Mouse (Mus musculus): ENCODE results near the gene Pcnx3. TPM values are rescaled to one million over a fixed set of nuclear protein-coding genes. Genes with fewer than 3 reads are reported as not detected.

Gene Pcnx3
- polyA plus RNA-seq, 1 experiment from 2014 or later, result 14.8 TPM

- Histone ChIP-seq H3K27ac (no peak overlapping the region), H3K27me3 (ENCODE audit: insufficient read depth, low read length) (no peaks in the 10 kb centered on the region), H3K9ac (ENCODE audit: low read depth, low read length) (no peak overlapping the region), H3K4me2 (ENCODE audit: low read length) (no peak overlapping the region), H3K4me1 (replicated peaks; ENCODE audit: insufficient read depth, low read length) (no peaks in the 10 kb centered on the region; the same call in 1 of the 2 replicates), H3K9me3 (replicated peaks; ENCODE audit: low read length) (no peaks in the 10 kb centered on the region), H3K36me3 (ENCODE audit: insufficient read depth, low read length) (no peaks in the 10 kb centered on the region), H3K4me3 (replicated peaks; ENCODE audit: low read depth, low read length) (no peak overlapping the region)
- DNase-seq (ENCODE audit: low spot score) (no peak), ATAC-seq (replicated peaks; ENCODE audit: low FRiP score, low read depth) (no peak)
- TF ChIP-seq CTCF (IDR thresholded peaks at IDR 0.05; ENCODE audit: low read depth), result no peak
- WGBS, result 81% methylated on average over 9 of the region's 9 CpGs
Measured at GRCm38 (mm10) chr19:5632120-5632519, 56.6 kb downstream of the Pcnx3 start.

- Histone ChIP-seq H3K4me3 (replicated peaks; ENCODE audit: low read depth, low read length) (no peak overlapping the region), H3K9ac (ENCODE audit: low read depth, low read length) (no peak overlapping the region), H3K36me3 (ENCODE audit: insufficient read depth, low read length) (no peaks in the 10 kb centered on the region), H3K4me2 (ENCODE audit: low read length) (no peak overlapping the region), H3K27ac (no peak overlapping the region), H3K27me3 (ENCODE audit: insufficient read depth, low read length) (no peaks in the 10 kb centered on the region), H3K9me3 (replicated peaks; ENCODE audit: low read length) (no peaks in the 10 kb centered on the region), H3K4me1 (replicated peaks; ENCODE audit: insufficient read depth, low read length) (no peaks in the 10 kb centered on the region)
- TF ChIP-seq CTCF (IDR thresholded peaks at IDR 0.05; ENCODE audit: low read depth), result no peak
- no peak for ATAC-seq (replicated peaks; ENCODE audit: low FRiP score, low read depth)
- DNase-seq (ENCODE audit: low spot score), result no peak
Measured at GRCm38 (mm10) chr19:5629907-5630306, 58.8 kb downstream of the Pcnx3 start.

- no peak overlapping the region for H3K27ac ChIP-seq
- ATAC-seq (replicated peaks; ENCODE audit: low FRiP score, low read depth) (no peak), DNase-seq (ENCODE audit: low spot score) (no peak)
- H3K9ac ChIP-seq (ENCODE audit: low read depth, low read length), result no peak overlapping the region
- 90% methylated on average over 8 of the region's 8 CpGs for WGBS
- H3K27me3 ChIP-seq (ENCODE audit: insufficient read depth, low read length), result no peaks in the 10 kb centered on the region
- H3K4me2 ChIP-seq (ENCODE audit: low read length), result no peak overlapping the region
- no peak for TF ChIP-seq CTCF (IDR thresholded peaks at IDR 0.05; ENCODE audit: low read depth)
- H3K36me3 ChIP-seq (ENCODE audit: insufficient read depth, low read length), result no peaks in the 10 kb centered on the region
- no peak overlapping the region for H3K4me3 ChIP-seq (replicated peaks; ENCODE audit: low read depth, low read length)
- H3K9me3 ChIP-seq (replicated peaks; ENCODE audit: low read length), result no peaks in the 10 kb centered on the region
- no peaks in the 10 kb centered on the region for H3K4me1 ChIP-seq (replicated peaks; ENCODE audit: insufficient read depth, low read length)
Measured at GRCm38 (mm10) chr19:5625311-5625710, 63.4 kb downstream of the Pcnx3 start.

- no peak for TF ChIP-seq CTCF (IDR thresholded peaks at IDR 0.05; ENCODE audit: low read depth)
- WGBS, result 74% methylated on average over 5 of the region's 5 CpGs
- H3K36me3 ChIP-seq (ENCODE audit: insufficient read depth, low read length), result no peaks in the 10 kb centered on the region
Measured at GRCm38 (mm10) chr19:5621884-5622283, 66.8 kb downstream of the Pcnx3 start.

GRCm38 (mm10) chr19:5620007-5620406, 68.7 kb downstream of the Pcnx3 start:
- DNase-seq (ENCODE audit: low spot score) (no peak), ATAC-seq (replicated peaks; ENCODE audit: low FRiP score, low read depth) (no peak)
- no peak for TF ChIP-seq CTCF (IDR thresholded peaks at IDR 0.05; ENCODE audit: low read depth)
- no peak overlapping the region for H3K4me3 ChIP-seq (replicated peaks; ENCODE audit: low read depth, low read length)
- H3K36me3 ChIP-seq (ENCODE audit: insufficient read depth, low read length), result no peaks in the 10 kb centered on the region
- H3K9ac ChIP-seq (ENCODE audit: low read depth, low read length), result no peak overlapping the region
- no peak overlapping the region for H3K27ac ChIP-seq
- no peaks in the 10 kb centered on the region for H3K4me1 ChIP-seq (replicated peaks; ENCODE audit: insufficient read depth, low read length)
- no peak overlapping the region for H3K4me2 ChIP-seq (ENCODE audit: low read length)
- no peaks in the 10 kb centered on the region for H3K27me3 ChIP-seq (ENCODE audit: insufficient read depth, low read length)
- H3K9me3 ChIP-seq (replicated peaks; ENCODE audit: low read length), result no peaks in the 10 kb centered on the region
- WGBS, result 85% methylated on average over 4 of the region's 4 CpGs

More at GRCm38 (mm10) chr19:5621884-5622283, 66.8 kb downstream of the Pcnx3 start:
- Histone ChIP-seq H3K27me3 (ENCODE audit: insufficient read depth, low read length) (no peaks in the 10 kb centered on the region), H3K27ac (no peak overlapping the region), H3K4me1 (replicated peaks; ENCODE audit: insufficient read depth, low read length) (no peaks in the 10 kb centered on the region), H3K4me3 (replicated peaks; ENCODE audit: low read depth, low read length) (no peak overlapping the region), H3K4me2 (ENCODE audit: low read length) (no peak overlapping the region), H3K9me3 (replicated peaks; ENCODE audit: low read length) (no peaks in the 10 kb centered on the region), H3K9ac (ENCODE audit: low read depth, low read length) (no peak overlapping the region)
- DNase-seq (ENCODE audit: low spot score) (no peak), ATAC-seq (replicated peaks; ENCODE audit: low FRiP score, low read depth) (no peak)

- no peak overlapping the region for H3K4me3 ChIP-seq (replicated peaks; ENCODE audit: low read depth, low read length)
- DNase-seq (ENCODE audit: low spot score) (no peak), ATAC-seq (replicated peaks; ENCODE audit: low FRiP score, low read depth) (no peak)
- H3K4me1 ChIP-seq (replicated peaks; ENCODE audit: insufficient read depth, low read length), result no peaks in the 10 kb centered on the region; the same call in 1 of the 2 replicates
- H3K27ac ChIP-seq, result no peak overlapping the region
- 55% methylated on average over 2 of the region's 2 CpGs for WGBS
- H3K9me3 ChIP-seq (replicated peaks; ENCODE audit: low read length), result no peaks in the 10 kb centered on the region
- H3K9ac ChIP-seq (ENCODE audit: low read depth, low read length), result no peak overlapping the region
- no peaks in the 10 kb centered on the region for H3K27me3 ChIP-seq (ENCODE audit: insufficient read depth, low read length)
- no peaks in the 10 kb centered on the region for H3K36me3 ChIP-seq (ENCODE audit: insufficient read depth, low read length)
- no peak for TF ChIP-seq CTCF (IDR thresholded peaks at IDR 0.05; ENCODE audit: low read depth)
- H3K4me2 ChIP-seq (ENCODE audit: low read length), result no peak overlapping the region
Measured at GRCm38 (mm10) chr19:5614953-5615352, 73.8 kb downstream of the Pcnx3 start.

Small RNA genes lying within 50 kb of the gene (microRNA-seq; reads per million reads assigned to microRNA genes)
- not detected for gene Mir6987

Other genes with a start within 250 kb of the Pcnx3 start
- gene Fosl1, start 241.4 kb downstream of the Pcnx3 start, polyA plus RNA-seq (2015; fragmentation: Nextera tagmentation; extraction: Ambion mirVana), result 0.32 TPM in 1 of 2 replicates, not detected in the other
- gene Ccdc85b, start 231.0 kb downstream of the Pcnx3 start, polyA plus RNA-seq (2015; fragmentation: Nextera tagmentation; extraction: Ambion mirVana), result 12.2 and 15.6 TPM in 2 replicates
- gene Fibp, start 228.3 kb downstream of the Pcnx3 start, polyA plus RNA-seq (2015; fragmentation: Nextera tagmentation; extraction: Ambion mirVana), result 141 and 150 TPM in 2 replicates
- gene Ctsw, start 220.4 kb downstream of the Pcnx3 start, polyA plus RNA-seq (2015; fragmentation: Nextera tagmentation; extraction: Ambion mirVana), result 0.79 and 1.2 TPM in 2 replicates
- gene Efemp2, start 215.0 kb downstream of the Pcnx3 start, polyA plus RNA-seq (2015; fragmentation: Nextera tagmentation; extraction: Ambion mirVana), result 126 and 140 TPM in 2 replicates
- gene Mus81, start 200.5 kb downstream of the Pcnx3 start, polyA plus RNA-seq (2015; fragmentation: Nextera tagmentation; extraction: Ambion mirVana), result 31.3 and 31.8 TPM in 2 replicates
- 2,170 and 2,281 TPM in 2 replicates for gene Cfl1, start 198.5 kb downstream of the Pcnx3 start, polyA plus RNA-seq (2015; fragmentation: Nextera tagmentation; extraction: Ambion mirVana)
- 0.13 TPM in 1 of 2 replicates, not detected in the other for gene 1700020D05Rik, start 185.1 kb downstream of the Pcnx3 start, polyA plus RNA-seq (2015; fragmentation: Nextera tagmentation; extraction: Ambion mirVana)
- gene Snx32, start 178.4 kb downstream of the Pcnx3 start, polyA plus RNA-seq (2015; fragmentation: Nextera tagmentation; extraction: Ambion mirVana), result 7.6 and 8.0 TPM in 2 replicates
- 12.3 and 13.7 TPM in 2 replicates for gene Ovol1, start 128.3 kb downstream of the Pcnx3 start, polyA plus RNA-seq (2015; fragmentation: Nextera tagmentation; extraction: Ambion mirVana)
- 7.1 and 7.2 TPM in 2 replicates for gene Ap5b1, start 120.9 kb downstream of the Pcnx3 start, polyA plus RNA-seq (2015; fragmentation: Nextera tagmentation; extraction: Ambion mirVana)
- 107 and 128 TPM in 2 replicates for gene Rnaseh2c, start 87.0 kb downstream of the Pcnx3 start, polyA plus RNA-seq (2015; fragmentation: Nextera tagmentation; extraction: Ambion mirVana)
- 54.0 and 56.5 TPM in 2 replicates for gene Kat5, start 78.7 kb downstream of the Pcnx3 start, polyA plus RNA-seq (2015; fragmentation: Nextera tagmentation; extraction: Ambion mirVana)
- gene Rela, start 51.4 kb downstream of the Pcnx3 start, polyA plus RNA-seq (2015; fragmentation: Nextera tagmentation; extraction: Ambion mirVana), result 42.6 and 45.5 TPM in 2 replicates
- 22.5 and 26.2 TPM in 2 replicates for gene Sipa1, start 25.2 kb downstream of the Pcnx3 start, polyA plus RNA-seq (2015; fragmentation: Nextera tagmentation; extraction: Ambion mirVana)
- gene Map3k11, start 166 bp downstream of the Pcnx3 start, polyA plus RNA-seq (2015; fragmentation: Nextera tagmentation; extraction: Ambion mirVana), result 35.4 and 39.8 TPM in 2 replicates
- gene Kcnk7, start 15.5 kb upstream of the Pcnx3 start, polyA plus RNA-seq (2015; fragmentation: Nextera tagmentation; extraction: Ambion mirVana), result 0.32 and 0.33 TPM in 2 replicates
- 14.3 and 15.0 TPM in 2 replicates for gene Ehbp1l1, start 37.4 kb upstream of the Pcnx3 start, polyA plus RNA-seq (2015; fragmentation: Nextera tagmentation; extraction: Ambion mirVana)
- 91.0 and 92.7 TPM in 2 replicates for gene Fam89b, start 40.7 kb upstream of the Pcnx3 start, polyA plus RNA-seq (2015; fragmentation: Nextera tagmentation; extraction: Ambion mirVana)
- gene Ltbp3, start 52.0 kb upstream of the Pcnx3 start, polyA plus RNA-seq (2015; fragmentation: Nextera tagmentation; extraction: Ambion mirVana), result 22.3 and 23.9 TPM in 2 replicates
- 63.5 and 65.1 TPM in 2 replicates for gene Scyl1, start 82.5 kb upstream of the Pcnx3 start, polyA plus RNA-seq (2015; fragmentation: Nextera tagmentation; extraction: Ambion mirVana)
- gene Frmd8, start 186.4 kb upstream of the Pcnx3 start, polyA plus RNA-seq (2015; fragmentation: Nextera tagmentation; extraction: Ambion mirVana), result 31.6 and 35.9 TPM in 2 replicates
- 19.9 and 24.5 TPM in 2 replicates for gene Slc25a45, start 188.9 kb upstream of the Pcnx3 start, polyA plus RNA-seq (2015; fragmentation: Nextera tagmentation; extraction: Ambion mirVana)
- 2.9 and 3.6 TPM in 2 replicates for gene Tigd3, start 205.2 kb upstream of the Pcnx3 start, polyA plus RNA-seq (2015; fragmentation: Nextera tagmentation; extraction: Ambion mirVana)
- gene Dpf2, start 224.1 kb upstream of the Pcnx3 start, polyA plus RNA-seq (2015; fragmentation: Nextera tagmentation; extraction: Ambion mirVana), result 108 and 109 TPM in 2 replicates
- 13.2 and 14.2 TPM in 2 replicates for gene Cdc42ep2, start 235.9 kb upstream of the Pcnx3 start, polyA plus RNA-seq (2015; fragmentation: Nextera tagmentation; extraction: Ambion mirVana)

Data from kidney, postnatal 0 days (tissue).